ENCODE assay signal across 13 mouse cellular contexts in the genomic region with DNA sequence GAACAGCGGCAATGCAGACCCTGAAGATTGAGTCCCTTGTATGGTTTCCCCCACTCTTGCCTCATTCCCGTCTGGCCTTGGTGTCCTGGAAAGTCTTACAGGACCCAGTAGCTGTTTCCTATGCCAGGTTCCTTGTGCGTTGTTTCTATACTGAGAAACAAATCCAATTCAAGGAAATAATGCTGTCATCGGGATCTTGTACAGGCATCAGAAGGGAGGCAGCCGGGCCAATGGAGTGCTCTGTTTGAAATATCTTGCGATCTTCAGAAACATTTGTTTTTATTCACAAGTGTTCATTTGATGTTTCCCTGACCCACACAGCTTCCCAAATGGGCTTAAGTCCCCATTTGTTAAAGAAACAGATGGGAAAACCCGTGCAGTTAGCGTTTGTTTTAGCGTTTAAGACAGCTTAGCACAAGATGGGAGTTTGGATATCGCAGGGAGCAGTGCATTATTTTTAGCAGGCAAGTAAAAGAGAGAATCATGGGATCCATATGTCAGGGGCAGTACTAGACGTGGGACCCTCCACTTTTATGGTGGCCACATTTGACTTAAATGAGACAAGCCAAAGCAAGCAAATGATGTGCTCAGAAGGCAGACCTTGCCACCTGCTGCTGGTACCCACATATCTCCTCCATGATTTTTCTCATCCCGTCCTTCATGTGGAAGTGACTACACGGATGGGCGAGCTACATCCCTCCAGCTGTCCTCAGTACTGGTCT.
"Had no signal": no experiment of that assay in that cellular context is flagged by ENCODE, and none has a peak within 500 bp of the region (broad histone marks: within the 10 kb centered on the region; RNA-seq: fewer than 3 reads in every experiment).

No protein-coding gene starts in this region.

- DNase-seq: kidney, postnatal 14 days; retina, postnatal 1 day; right cerebral cortex, postnatal 4 days; spleen, adult 18-20 months; thymus, adult 18-20 months; thymus, postnatal 14 days had no signal

- H3K9ac ChIP-seq: kidney, embryonic 15.5 days; limb, embryonic 15.5 days; liver, embryonic 12.5 days; midbrain, embryonic 12.5 days; neural tube, embryonic 13.5 days had no signal

- H3K36me3 ChIP-seq: kidney, embryonic 15.5 days; limb, embryonic 15.5 days; liver, embryonic 12.5 days; midbrain, embryonic 12.5 days; neural tube, embryonic 13.5 days had no signal

- H3K4me1 ChIP-seq: liver, embryonic 12.5 days had no signal

- H3K27ac ChIP-seq: kidney, embryonic 15.5 days; left cerebral cortex, adult 2 months; limb, embryonic 15.5 days; liver, embryonic 12.5 days; midbrain, embryonic 12.5 days; neural tube, embryonic 13.5 days had no signal

- H3K4me3 ChIP-seq: kidney, embryonic 15.5 days; left cerebral cortex, adult 2 months; limb, embryonic 15.5 days; liver, embryonic 12.5 days; midbrain, embryonic 12.5 days; neural tube, embryonic 13.5 days had no signal

- H3K9me3 ChIP-seq: kidney, embryonic 15.5 days; limb, embryonic 15.5 days; liver, embryonic 12.5 days; midbrain, embryonic 12.5 days; neural tube, embryonic 13.5 days had no signal

- ATAC-seq: liver, embryonic 12.5 days; midbrain, embryonic 16.5 days had no signal

- H3K27me3 ChIP-seq: kidney, embryonic 15.5 days; limb, embryonic 15.5 days; liver, embryonic 12.5 days; neural tube, embryonic 13.5 days had no signal

- H3K4me2 ChIP-seq: kidney, embryonic 15.5 days; limb, embryonic 15.5 days; liver, embryonic 12.5 days; midbrain, embryonic 12.5 days; neural tube, embryonic 13.5 days had no signal
